ENCODE assay signal across 16 mouse cellular contexts in the genomic region with DNA sequence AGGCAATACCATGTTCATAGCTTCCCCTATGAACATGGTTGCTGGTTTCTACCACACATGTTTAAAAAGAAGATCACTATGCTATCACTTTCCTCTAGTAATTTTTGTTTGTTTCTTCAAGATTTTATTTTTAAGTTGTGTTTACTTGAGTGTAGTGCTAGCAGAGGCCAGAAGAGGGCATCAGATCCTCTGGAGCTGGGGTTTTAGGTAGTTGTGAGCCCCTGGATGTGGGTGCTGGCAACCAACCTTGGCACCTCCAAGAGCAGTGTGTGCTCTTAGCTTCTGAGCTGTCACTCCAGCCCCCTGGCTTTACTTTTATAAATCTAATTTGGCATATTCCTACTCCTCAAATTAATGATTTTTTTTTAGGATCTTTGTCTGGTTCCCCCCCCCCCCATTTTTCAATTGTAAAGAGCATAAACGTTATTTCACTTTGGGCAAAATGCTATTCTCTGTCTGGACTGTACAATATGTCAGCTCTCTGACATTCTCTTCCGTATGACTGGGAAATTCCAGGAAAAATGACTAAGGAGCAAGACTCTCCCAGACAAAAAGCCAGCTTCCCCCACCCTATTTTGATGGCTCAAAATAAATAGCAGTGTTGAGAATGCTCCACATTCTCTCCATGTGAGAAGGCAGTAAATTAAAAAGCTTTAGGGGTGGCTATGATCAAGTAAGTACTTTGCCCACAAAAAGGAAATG.
DNase-seq lines count a peak whose midpoint lies in the region; ATAC-seq and TF ChIP-seq lines count a peak whose summit lies in the region.
"Had no signal": no experiment of that assay in that cellular context is flagged by ENCODE, and none has a peak within 500 bp of the region (broad histone marks: within the 10 kb centered on the region; RNA-seq: fewer than 3 reads in every experiment).

No protein-coding gene starts in this region.

- no peaks in the 10 kb centered on the region for H3K36me3 ChIP-seq in intestine, embryonic 14.5 days (ENCODE audit: control insufficient read depth, insufficient read depth, low read length)
- no peaks in the 10 kb centered on the region for H3K36me3 ChIP-seq in intestine, embryonic 16.5 days (ENCODE audit: control insufficient read depth, insufficient read depth, low read length)
- H3K36me3 ChIP-seq in lung, embryonic 14.5 days (ENCODE audit: insufficient read depth): no peaks in the 10 kb centered on the region
- H3K36me3 ChIP-seq in splenic B cell, adult 2 months (ENCODE audit: control insufficient read depth, insufficient read depth, low read length, poor library complexity, severe bottlenecking): no peaks in the 10 kb centered on the region
- H3K36me3 ChIP-seq: embryonic facial prominence, embryonic 13.5 days; lung, embryonic 15.5 days; midbrain, embryonic 13.5 days; neural tube, embryonic 12.5 days; stomach, embryonic 15.5 days had no signal

- POLR2A ChIA-PET in Patski (lab: Charles Lee): interaction anchor here (0.6 to 1.9 kb wide), 8 partner anchors 195 to 520 kb away, joined by 3 to 7 read pairs (median 3); no protein-coding TSS in a partner anchor

- TF ChIP-seq CTCF in lung, embryonic 14.5 days (IDR thresholded peaks at IDR 0.05; ENCODE audit: low read depth): peak; percentile 12; the same call in 1 of the 2 replicates
- TF ChIP-seq CTCF in Patski (IDR thresholded peaks at IDR 0.05): peak; percentile 64

- ATAC-seq in intestine, embryonic 14.5 days (replicated peaks; ENCODE audit: low FRiP score, low TSS enrichment, low read depth): no peak
- ATAC-seq in intestine, embryonic 16.5 days: no peak
- no peak for ATAC-seq in lung, embryonic 14.5 days (ENCODE audit: insufficient read depth)
- peak; percentile 14 for ATAC-seq in Patski

- H3K4me3 ChIP-seq in intestine, embryonic 14.5 days (ENCODE audit: low read depth, low read length): no peak overlapping the region
- H3K4me3 ChIP-seq in intestine, embryonic 16.5 days (ENCODE audit: low read length): no peak overlapping the region
- H3K4me3 ChIP-seq in lung, embryonic 14.5 days (ENCODE audit: low read depth, low read length): no peak overlapping the region
- H3K4me3 ChIP-seq: embryonic facial prominence, embryonic 13.5 days; lung, embryonic 15.5 days; midbrain, embryonic 13.5 days; neural tube, embryonic 12.5 days; stomach, embryonic 15.5 days had no signal

- CTCF ChIA-PET in Patski (lab: Charles Lee): interaction anchor here (0.6 to 5.1 kb wide), 41 partner anchors 8 to 310 kb away, joined by 3 to 46 read pairs (median 5); no protein-coding TSS in a partner anchor

- in situ Hi-C loops in Patski (cut with MboI; ENCODE audit: low pct_unique_long_range_greater_than_20kb): loop anchor here (5.0 kb wide), 3 partner anchors 118 to 277 kb away; no protein-coding TSS in a partner anchor

- 0 out of 2 replicates have a peak overlapping the region, but pooled peaks have one; percentile 3 for H3K27ac ChIP-seq in intestine, embryonic 14.5 days (ENCODE audit: low read depth)
- no peak overlapping the region for H3K27ac ChIP-seq in intestine, embryonic 16.5 days (ENCODE audit: low read length)
- 0 out of 2 replicates have a peak overlapping the region, but pooled peaks have one; percentile 8 for H3K27ac ChIP-seq in lung, embryonic 14.5 days (ENCODE audit: low read depth)
- H3K27ac ChIP-seq: midbrain, embryonic 13.5 days; neural tube, embryonic 12.5 days; stomach, embryonic 15.5 days had no signal

- H3K9me3 ChIP-seq in intestine, embryonic 14.5 days (ENCODE audit: control insufficient read depth, low read length): no peaks in the 10 kb centered on the region
- H3K9me3 ChIP-seq in intestine, embryonic 16.5 days (ENCODE audit: control insufficient read depth, low read length): 0 out of 2 replicates have a peak, but pooled peaks cover 5% of the 10 kb centered on the region
- H3K9me3 ChIP-seq in lung, embryonic 14.5 days (ENCODE audit: low read depth, low read length): no peaks in the 10 kb centered on the region
- H3K9me3 ChIP-seq: embryonic facial prominence, embryonic 13.5 days; lung, embryonic 15.5 days; midbrain, embryonic 13.5 days; neural tube, embryonic 12.5 days; stomach, embryonic 15.5 days had no signal

- no peaks in the 10 kb centered on the region for H3K27me3 ChIP-seq in intestine, embryonic 14.5 days (replicated peaks; ENCODE audit: control insufficient read depth, insufficient read depth, low read length)
- H3K27me3 ChIP-seq in intestine, embryonic 16.5 days (replicated peaks; ENCODE audit: control insufficient read depth, insufficient read depth, low read length): no peaks in the 10 kb centered on the region
- H3K27me3 ChIP-seq in lung, embryonic 14.5 days (ENCODE audit: insufficient read depth, low read length): no peaks in the 10 kb centered on the region
- no peaks in the 10 kb centered on the region for H3K27me3 ChIP-seq in Patski
- no peaks in the 10 kb centered on the region for H3K27me3 ChIP-seq in splenic B cell, adult 2 months (ENCODE audit: control insufficient read depth, insufficient read depth, low read length, poor library complexity, severe bottlenecking)
- H3K27me3 ChIP-seq: embryonic facial prominence, embryonic 13.5 days; lung, embryonic 15.5 days; midbrain, embryonic 13.5 days; neural tube, embryonic 12.5 days; stomach, embryonic 15.5 days had no signal

- peaks cover 6% of the 10 kb centered on the region; the same call in 1 of the 2 replicates for H3K4me1 ChIP-seq in intestine, embryonic 14.5 days (replicated peaks; ENCODE audit: control insufficient read depth, insufficient read depth, low read length)
- peaks cover 8% of the 10 kb centered on the region for H3K4me1 ChIP-seq in intestine, embryonic 16.5 days (ENCODE audit: control insufficient read depth, insufficient read depth, low read length)
- H3K4me1 ChIP-seq in lung, embryonic 14.5 days (ENCODE audit: insufficient read depth): peaks cover 2% of the 10 kb centered on the region; the same call in 1 of the 2 replicates
- H3K4me1 ChIP-seq: midbrain, embryonic 13.5 days; stomach, embryonic 15.5 days had no signal

- H3K4me2 ChIP-seq in intestine, embryonic 14.5 days (ENCODE audit: low read length): no peak overlapping the region
- no peak overlapping the region for H3K4me2 ChIP-seq in intestine, embryonic 16.5 days (ENCODE audit: low read depth, low read length)
- no peak overlapping the region for H3K4me2 ChIP-seq in lung, embryonic 14.5 days
- H3K4me2 ChIP-seq: embryonic facial prominence, embryonic 13.5 days; lung, embryonic 15.5 days; midbrain, embryonic 13.5 days; neural tube, embryonic 12.5 days; stomach, embryonic 15.5 days had no signal

- no peak overlapping the region for H3K9ac ChIP-seq in intestine, embryonic 14.5 days (ENCODE audit: low read length)
- no peak overlapping the region for H3K9ac ChIP-seq in intestine, embryonic 16.5 days (ENCODE audit: low read depth, low read length)
- H3K9ac ChIP-seq in lung, embryonic 14.5 days: no peak overlapping the region
- H3K9ac ChIP-seq: embryonic facial prominence, embryonic 13.5 days; forebrain, postnatal 0 days; lung, embryonic 15.5 days; midbrain, embryonic 13.5 days; neural tube, embryonic 12.5 days; stomach, embryonic 15.5 days had no signal

- DNase-seq in intestine, embryonic 14.5 days (ENCODE audit: low spot score): no peak
- no peak for DNase-seq in lung, embryonic 14.5 days
- DNase-seq in lung, postnatal 10 days: no peak
- peak; percentile 54 for DNase-seq in Patski (ENCODE audit: low read depth, low spot score)
- peak; percentile 8 for DNase-seq in splenic B cell, adult 2 months (ENCODE audit: low read depth, low spot score)
- DNase-seq in layer of hippocampus, postnatal 14 days (ENCODE audit: low spot score in 2 of 2): no peak
- no peak for DNase-seq in cerebellum, postnatal 10 days
- DNase-seq: cerebellum, postnatal 25 days; forebrain, postnatal 0 days; heart, postnatal 36 days had no signal

- 48% methylated on average over 2 of the region's 2 CpGs for WGBS in intestine, embryonic 14.5 days
- WGBS in intestine, embryonic 16.5 days: 66% methylated on average over 2 of the region's 2 CpGs
- WGBS in lung, embryonic 14.5 days: 59% methylated on average over 2 of the region's 2 CpGs

Comparison
In these comparisons a context has a peak if more than half of its experiments do, and no peak if none do; other contexts are left out.
1. DNase-seq: peak in Patski (single experiment) and splenic B cell, adult 2 months (single experiment); none in intestine, embryonic 14.5 days (single experiment), lung, embryonic 14.5 days (single experiment), lung, postnatal 10 days (single experiment), layer of hippocampus, postnatal 14 days (0 of 2) and cerebellum, postnatal 10 days (0 of 2).